In the genomic region with DNA sequence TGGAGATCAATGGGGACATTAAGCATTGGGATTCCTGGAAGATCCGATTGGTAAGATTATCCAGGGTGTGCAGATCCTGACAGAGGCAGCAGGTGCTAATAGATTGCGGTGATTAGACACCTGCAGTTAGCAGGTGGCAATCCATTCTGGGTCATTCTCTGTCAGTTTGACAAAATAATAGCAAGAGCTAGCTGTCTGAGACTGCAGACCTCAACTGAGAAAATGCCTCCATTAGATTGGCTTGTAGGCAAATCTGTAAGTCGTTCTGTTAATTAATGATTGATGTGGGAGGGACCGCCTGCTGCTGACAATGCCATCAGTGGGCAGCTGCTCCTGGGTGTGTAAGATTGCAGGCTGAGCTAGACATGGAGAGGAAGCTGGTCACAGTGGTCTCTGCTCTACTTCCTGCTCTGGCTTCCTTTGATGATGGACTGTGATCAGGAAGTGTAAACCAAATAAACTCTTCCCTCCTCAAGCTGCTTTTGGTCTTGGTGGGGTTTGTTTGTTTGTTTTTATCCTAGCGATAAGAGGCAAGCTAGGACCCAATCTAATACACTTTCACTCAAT, we compare ENCODE assay signal across 24 mouse cellular contexts. TPM values are rescaled to one million over a fixed set of nuclear protein-coding genes. Genes with fewer than 3 reads are reported as not detected.
DNase-seq lines count a peak whose midpoint lies in the region; ATAC-seq and TF ChIP-seq lines count a peak whose summit lies in the region.
"Had no signal": no experiment of that assay in that cellular context is flagged by ENCODE, and none has a peak within 500 bp of the region (broad histone marks: within the 10 kb centered on the region; RNA-seq: fewer than 3 reads in every experiment).

No protein-coding gene starts in this region.

- peak; percentile 23 for DNase-seq in lung, embryonic 14.5 days
- DNase-seq in lung, adult 2 months, result no peak
- DNase-seq in lung, postnatal 10 days, result peak; percentile 39
- no peak for DNase-seq in stomach, postnatal 0 days (ENCODE audit: low spot score)
- DNase-seq in cerebellum, adult 11 months, result no peak
- DNase-seq in left cerebral cortex, postnatal 14 days (ENCODE audit: low spot score in 2 of 2), result no peak
- DNase-seq: cerebellum, postnatal 14 days; heart, adult 2 months; liver; liver, postnatal 0 days; thymus, adult 18-20 months had no signal

- WGBS in lung, embryonic 14.5 days, result 47% methylated on average over 5 of the region's 5 CpGs
- whole genome bisulfite sequencing in lung, adult 2 months, result 46% methylated on average over 5 of the region's 5 CpGs
- WGBS in stomach, postnatal 0 days, result 56% methylated on average over 5 of the region's 5 CpGs

- TF ChIP-seq CTCF in lung, embryonic 14.5 days (IDR thresholded peaks at IDR 0.05; ENCODE audit: low read depth), result no peak
- no peak for TF ChIP-seq CTCF in lung, adult 2 months (IDR thresholded peaks at IDR 0.05; ENCODE audit: insufficient read depth, low read length)
- no peak for TF ChIP-seq CTCF in stomach, postnatal 0 days (IDR thresholded peaks at IDR 0.05; ENCODE audit: low read depth)

- no peaks in the 10 kb centered on the region for H3K27me3 ChIP-seq in lung, embryonic 14.5 days (ENCODE audit: insufficient read depth, low read length)
- no peaks in the 10 kb centered on the region for H3K27me3 ChIP-seq in stomach, postnatal 0 days (ENCODE audit: control insufficient read depth, insufficient read depth, low read length)
- H3K27me3 ChIP-seq: kidney, embryonic 15.5 days; neural tube, embryonic 13.5 days had no signal

- intact Hi-C loops in left cerebral cortex, postnatal 14 days (cut with DNase I), result no loop called here

- no peaks in the 10 kb centered on the region for H3K9me3 ChIP-seq in lung, embryonic 14.5 days (ENCODE audit: low read depth, low read length)
- H3K9me3 ChIP-seq in stomach, postnatal 0 days (ENCODE audit: control insufficient read depth, low read length), result no peaks in the 10 kb centered on the region
- H3K9me3 ChIP-seq: embryonic facial prominence, embryonic 10.5 days; G1E; kidney, embryonic 15.5 days; neural tube, embryonic 13.5 days had no signal

- H3K9ac ChIP-seq in lung, embryonic 14.5 days, result no peak overlapping the region
- no peak overlapping the region for H3K9ac ChIP-seq in stomach, postnatal 0 days (ENCODE audit: low read length)
- H3K9ac ChIP-seq: kidney, embryonic 15.5 days; liver, postnatal 0 days; neural tube, embryonic 13.5 days had no signal

- no peak for ATAC-seq in lung, embryonic 14.5 days (ENCODE audit: insufficient read depth)
- ATAC-seq in granulocyte monocyte progenitor cell, adult 5-6 weeks (replicated peaks; ENCODE audit: poor library complexity, severe bottlenecking), result peak; percentile 79
- ATAC-seq in stomach, postnatal 0 days (ENCODE audit: low FRiP score, low TSS enrichment), result peak; percentile 64; the same call in 1 of the 2 replicates
- ATAC-seq: CD4-positive, CD25-positive, alpha-beta regulatory T cell, adult 4 months; hindbrain, postnatal 0 days; liver, postnatal 0 days had no signal

- H3K27ac ChIP-seq in lung, embryonic 14.5 days (ENCODE audit: low read depth), result no peak overlapping the region
- H3K27ac ChIP-seq in stomach, postnatal 0 days (replicated peaks), result no peak overlapping the region
- H3K27ac ChIP-seq: embryonic facial prominence, embryonic 10.5 days; heart, adult 2 months; hindbrain, postnatal 0 days; kidney, embryonic 15.5 days; neural tube, embryonic 13.5 days had no signal

- TF ChIP-seq POLR2A in lung, adult 2 months (IDR thresholded peaks at IDR 0.05; ENCODE audit: borderline replicate concordance, extremely low read depth, low read depth, low read length), result no peak

- no peak overlapping the region for H3K4me3 ChIP-seq in lung, embryonic 14.5 days (ENCODE audit: low read depth, low read length)
- H3K4me3 ChIP-seq in lung, adult 2 months (replicated peaks; ENCODE audit: extremely low read depth, low read depth, low read length), result no peak overlapping the region
- H3K4me3 ChIP-seq in stomach, postnatal 0 days (ENCODE audit: low read depth, low read length), result no peak overlapping the region
- H3K4me3 ChIP-seq: embryonic facial prominence, embryonic 10.5 days; heart, adult 2 months; kidney, embryonic 15.5 days; neural tube, embryonic 13.5 days had no signal

- no peaks in the 10 kb centered on the region for H3K36me3 ChIP-seq in lung, embryonic 14.5 days (ENCODE audit: insufficient read depth)
- no peaks in the 10 kb centered on the region for H3K36me3 ChIP-seq in stomach, postnatal 0 days (ENCODE audit: control insufficient read depth, insufficient read depth, low read length)
- H3K36me3 ChIP-seq: embryonic facial prominence, embryonic 10.5 days; G1E; kidney, embryonic 15.5 days; neural tube, embryonic 13.5 days had no signal

- no peaks in the 10 kb centered on the region for H3K4me1 ChIP-seq in lung, embryonic 14.5 days (ENCODE audit: insufficient read depth)
- H3K4me1 ChIP-seq in lung, adult 2 months (ENCODE audit: control insufficient read depth, insufficient read depth, low read length), result no peaks in the 10 kb centered on the region
- no peaks in the 10 kb centered on the region for H3K4me1 ChIP-seq in stomach, postnatal 0 days (replicated peaks; ENCODE audit: control insufficient read depth, insufficient read depth)
- H3K4me1 ChIP-seq: kidney, embryonic 15.5 days; neural tube, embryonic 13.5 days had no signal

- H3K4me2 ChIP-seq in lung, embryonic 14.5 days, result no peak overlapping the region
- H3K4me2 ChIP-seq in stomach, postnatal 0 days (replicated peaks; ENCODE audit: low read depth), result no peak overlapping the region
- H3K4me2 ChIP-seq: kidney, embryonic 15.5 days; neural tube, embryonic 13.5 days had no signal

- no peak for TF ChIP-seq EP300 in stomach, postnatal 0 days (optimal IDR thresholded peaks at IDR 0.05)

RNA-seq across cellular contexts. Expression of a gene that starts 6.2 kb away (rescaled TPM):
- 61.1 and 63.4 TPM in 2 replicates for polyA plus RNA-seq in lung, embryonic 14.5 days (2014; fragmentation: Nextera tagmentation; extraction: Ambion mirVana)
- polyA plus RNA-seq in lung, adult 2 months (2012; rRNA removed), result 35.3 and 43.6 TPM in 2 replicates
- total RNA-seq in granulocyte monocyte progenitor cell, adult 5-6 weeks (2014; fragmentation: Nextera tagmentation), result 18.6 and 20.1 TPM in 2 replicates
- total RNA-seq in granulocyte monocyte progenitor cell, adult 5-6 weeks (2017), result 19.5 and 21.9 TPM in 2 replicates
- polyA plus RNA-seq in stomach, postnatal 0 days (2015; fragmentation: Nextera tagmentation; extraction: Ambion mirVana), result 25.4 and 26.1 TPM in 2 replicates
- total RNA-seq in left cerebral cortex, postnatal 14 days (2021), result 10 to 100 TPM; 64.3 to 66.9 TPM

RNA-seq across cellular contexts. Expression of a gene that starts 6.6 kb away (rescaled TPM):
- polyA plus RNA-seq in lung, embryonic 14.5 days (2014; fragmentation: Nextera tagmentation; extraction: Ambion mirVana), result not detected in 2 replicates
- not detected in 2 replicates for polyA plus RNA-seq in lung, adult 2 months (2012; rRNA removed)
- not detected in 2 replicates for total RNA-seq in granulocyte monocyte progenitor cell, adult 5-6 weeks (2014; fragmentation: Nextera tagmentation)
- total RNA-seq in granulocyte monocyte progenitor cell, adult 5-6 weeks (2017), result not detected in 2 replicates
- not detected in 2 replicates for polyA plus RNA-seq in stomach, postnatal 0 days (2015; fragmentation: Nextera tagmentation; extraction: Ambion mirVana)
- not detected for total RNA-seq in left cerebral cortex, postnatal 14 days (2021)
- total RNA-seq: adrenal gland, adult 18-20 months; G1E; gastrocnemius, adult 8-10 months; heart, adult 2 months; hindbrain, postnatal 0 days; layer of hippocampus, postnatal 14 days; left cerebral cortex, postnatal 36 days had no signal
- polyA plus RNA-seq: CD4-positive, CD25-positive, alpha-beta regulatory T cell, adult 4 months; embryonic facial prominence, embryonic 10.5 days; G1E; heart, adult 2 months; heart, embryonic 16.5 days; hindbrain, postnatal 0 days; kidney, embryonic 15.5 days; large intestine, adult 2 months; liver, postnatal 0 days; neural tube, embryonic 13.5 days had no signal

RNA-seq across cellular contexts. Expression of a gene that starts 42.9 kb away (rescaled TPM):
- 0.23 TPM in 1 of 2 replicates, not detected in the other for polyA plus RNA-seq in lung, embryonic 14.5 days (2014; fragmentation: Nextera tagmentation; extraction: Ambion mirVana)
- not detected in 2 replicates for polyA plus RNA-seq in lung, adult 2 months (2012; rRNA removed)
- not detected in 2 replicates for total RNA-seq in granulocyte monocyte progenitor cell, adult 5-6 weeks (2014; fragmentation: Nextera tagmentation)
- total RNA-seq in granulocyte monocyte progenitor cell, adult 5-6 weeks (2017), result not detected in 2 replicates
- not detected in 2 replicates for polyA plus RNA-seq in stomach, postnatal 0 days (2015; fragmentation: Nextera tagmentation; extraction: Ambion mirVana)
- 1 to 10 TPM; 1.1 to 1.9 TPM for total RNA-seq in left cerebral cortex, postnatal 14 days (2021)
- total RNA-seq: adrenal gland, adult 18-20 months; gastrocnemius, adult 8-10 months; heart, adult 2 months had no signal
- polyA plus RNA-seq: CD4-positive, CD25-positive, alpha-beta regulatory T cell, adult 4 months; G1E; heart, adult 2 months; large intestine, adult 2 months; liver, postnatal 0 days; neural tube, embryonic 13.5 days had no signal

RNA-seq across cellular contexts. Expression of a gene that starts 58.7 kb away (rescaled TPM):
- 106 and 107 TPM in 2 replicates for polyA plus RNA-seq in lung, embryonic 14.5 days (2014; fragmentation: Nextera tagmentation; extraction: Ambion mirVana)
- polyA plus RNA-seq in lung, adult 2 months (2012; rRNA removed), result 33.7 and 53.1 TPM in 2 replicates
- total RNA-seq in granulocyte monocyte progenitor cell, adult 5-6 weeks (2014; fragmentation: Nextera tagmentation), result 81.6 and 100 TPM in 2 replicates
- 67.8 and 68.2 TPM in 2 replicates for total RNA-seq in granulocyte monocyte progenitor cell, adult 5-6 weeks (2017)
- 39.8 and 41.4 TPM in 2 replicates for polyA plus RNA-seq in stomach, postnatal 0 days (2015; fragmentation: Nextera tagmentation; extraction: Ambion mirVana)
- total RNA-seq in left cerebral cortex, postnatal 14 days (2021), result 100 to 1,000 TPM; 304 to 313 TPM

Comparison
In these comparisons a context has a peak if more than half of its experiments do, and no peak if none do; other contexts are left out.
1. DNase-seq: peak in lung, embryonic 14.5 days (single experiment) and lung, postnatal 10 days (single experiment); none in lung, adult 2 months (single experiment), stomach, postnatal 0 days (single experiment), cerebellum, adult 11 months (single experiment) and left cerebral cortex, postnatal 14 days (0 of 2).